In genomic region chr16:55894893-55895650, GRCm38 (mm10) we compare ENCODE assay signal across 8 mouse cellular contexts. TPM values are rescaled to one million over a fixed set of nuclear protein-coding genes. Genes with fewer than 3 reads are reported as not detected.
A peak's percentile ranks its signal among the peaks of the same experiment; 100 is the strongest.
DNase-seq lines count a peak whose midpoint lies in the region; ATAC-seq and TF ChIP-seq lines count a peak whose summit lies in the region.

TSS of gene Nxpe3 (minus strand) at chr16:55895285.

- ATAC-seq in embryonic facial prominence, embryonic 11.5 days (replicated peaks; ENCODE audit: insufficient number of reproducible peaks, low FRiP score, low TSS enrichment, low read depth) = peak; percentile 96
- peak; percentile 95 for ATAC-seq in limb, embryonic 12.5 days (ENCODE audit: insufficient number of reproducible peaks, insufficient read depth, low FRiP score, low TSS enrichment, low read depth)
- ATAC-seq in midbrain, embryonic 15.5 days (replicated peaks) = peak; percentile 98

- H3K27me3 ChIP-seq in embryonic facial prominence, embryonic 11.5 days (ENCODE audit: control insufficient read depth, insufficient read depth, low read length) = no peaks in the 10 kb centered on the region
- no peaks in the 10 kb centered on the region for H3K27me3 ChIP-seq in kidney, adult 2 months (replicated peaks; ENCODE audit: control insufficient read depth, insufficient read depth, low read length)
- no peaks in the 10 kb centered on the region for H3K27me3 ChIP-seq in limb, embryonic 12.5 days
- no peaks in the 10 kb centered on the region for H3K27me3 ChIP-seq in midbrain, embryonic 15.5 days (replicated peaks)
- H3K27me3 ChIP-seq in spleen, adult 2 months (ENCODE audit: control insufficient read depth, insufficient read depth, low read length) = no peaks in the 10 kb centered on the region

- no peaks in the 10 kb centered on the region for H3K9me3 ChIP-seq in embryonic facial prominence, embryonic 11.5 days (replicated peaks; ENCODE audit: control insufficient read depth, low read length)
- no peaks in the 10 kb centered on the region for H3K9me3 ChIP-seq in limb, embryonic 12.5 days
- H3K9me3 ChIP-seq in midbrain, embryonic 15.5 days = no peaks in the 10 kb centered on the region

- 0% methylated on average over 64 of the region's 74 CpGs for WGBS in embryonic facial prominence, embryonic 11.5 days
- WGBS in kidney, adult 2 months = under 1% methylated on average over 74 of the region's 74 CpGs
- WGBS in limb, embryonic 12.5 days = 1% methylated on average over 71 of the region's 74 CpGs
- under 1% methylated on average over 73 of the region's 74 CpGs for WGBS in midbrain, embryonic 15.5 days
- under 1% methylated on average over 74 of the region's 74 CpGs for WGBS in spleen, adult 2 months

- 0 out of 2 replicates have a peak within 1 kb of the TSS, but pooled peaks have one; percentile 28 for H3K27ac ChIP-seq in embryonic facial prominence, embryonic 11.5 days (replicated peaks; ENCODE audit: low read depth, low read length)
- H3K27ac ChIP-seq in kidney, adult 2 months (ENCODE audit: insufficient read depth, low read depth, low read length) = peak within 1 kb of the TSS; percentile 17
- peak within 1 kb of the TSS; percentile 80 for H3K27ac ChIP-seq in limb, embryonic 12.5 days
- H3K27ac ChIP-seq in midbrain, embryonic 15.5 days = peak within 1 kb of the TSS; percentile 90
- peak within 1 kb of the TSS; percentile 95 for H3K27ac ChIP-seq in spleen, adult 2 months (ENCODE audit: insufficient read depth, low read length)

- H3K4me3 ChIP-seq in embryonic facial prominence, embryonic 11.5 days (ENCODE audit: low read depth, low read length) = peak within 1 kb of the TSS; percentile 62
- peak within 1 kb of the TSS; percentile 59 for H3K4me3 ChIP-seq in kidney, adult 2 months (ENCODE audit: insufficient read depth, low read depth, low read length)
- peak within 1 kb of the TSS; percentile 73 for H3K4me3 ChIP-seq in limb, embryonic 12.5 days (replicated peaks)
- peak within 1 kb of the TSS; percentile 90 for H3K4me3 ChIP-seq in midbrain, embryonic 15.5 days
- H3K4me3 ChIP-seq in spleen, adult 2 months (ENCODE audit: extremely low read depth, insufficient read depth, insufficient read length) = peak within 1 kb of the TSS; percentile 86

- DNase-seq in urinary bladder, adult 18-20 months (ENCODE audit: low spot score in 2 of 2) = peak; percentile 75 to 87
- no peak for DNase-seq in urinary bladder, postnatal 10 days (ENCODE audit: low spot score)
- peak; percentile 89 for DNase-seq in embryonic facial prominence, embryonic 11.5 days (ENCODE audit: low spot score)
- peak; percentile 91 to 92 for DNase-seq in heart, adult 18-20 months
- DNase-seq in kidney, adult 2 months = peak; percentile 94
- DNase-seq in spleen, adult 2 months (ENCODE audit: low read depth in 1 of 2, low spot score in 2 of 2) = peak; percentile 60 to 85

- no peaks in the 10 kb centered on the region for H3K36me3 ChIP-seq in embryonic facial prominence, embryonic 11.5 days (replicated peaks; ENCODE audit: control insufficient read depth, insufficient read depth, low read depth, low read length)
- no peaks in the 10 kb centered on the region for H3K36me3 ChIP-seq in kidney, adult 2 months (ENCODE audit: control insufficient read depth, insufficient read depth, low read length)
- peaks cover 4% of the 10 kb centered on the region; the same call in 1 of the 2 replicates for H3K36me3 ChIP-seq in limb, embryonic 12.5 days
- H3K36me3 ChIP-seq in midbrain, embryonic 15.5 days (replicated peaks) = no peaks in the 10 kb centered on the region
- H3K36me3 ChIP-seq in spleen, adult 2 months (ENCODE audit: control insufficient read depth, insufficient read depth, low read length) = no peaks in the 10 kb centered on the region

- peak within 1 kb of the TSS; percentile 70 for H3K9ac ChIP-seq in embryonic facial prominence, embryonic 11.5 days (replicated peaks; ENCODE audit: low read length)
- H3K9ac ChIP-seq in limb, embryonic 12.5 days (replicated peaks) = peak within 1 kb of the TSS; percentile 74
- peak within 1 kb of the TSS; percentile 80 for H3K9ac ChIP-seq in midbrain, embryonic 15.5 days

- no peaks in the 10 kb centered on the region for H3K4me1 ChIP-seq in embryonic facial prominence, embryonic 11.5 days (ENCODE audit: control insufficient read depth, insufficient read depth, low read length)
- H3K4me1 ChIP-seq in kidney, adult 2 months (ENCODE audit: control insufficient read depth, insufficient read depth, low read length) = peaks cover 11% of the 10 kb centered on the region; the same call in 1 of the 2 replicates
- H3K4me1 ChIP-seq in limb, embryonic 12.5 days (replicated peaks) = peaks cover 13% of the 10 kb centered on the region
- peaks cover 15% of the 10 kb centered on the region for H3K4me1 ChIP-seq in midbrain, embryonic 15.5 days
- peaks cover 23% of the 10 kb centered on the region; the same call in 1 of the 2 replicates for H3K4me1 ChIP-seq in spleen, adult 2 months (ENCODE audit: control insufficient read depth, insufficient read depth, insufficient read length)

- H3K4me2 ChIP-seq in embryonic facial prominence, embryonic 11.5 days (ENCODE audit: low read depth, low read length) = peak within 1 kb of the TSS; percentile 86
- H3K4me2 ChIP-seq in limb, embryonic 12.5 days = peak within 1 kb of the TSS; percentile 88
- peak within 1 kb of the TSS; percentile 66 for H3K4me2 ChIP-seq in midbrain, embryonic 15.5 days

- TF ChIP-seq POLR2A in kidney, adult 2 months (IDR thresholded peaks at IDR 0.05; ENCODE audit: low read depth, low read length) = no peak
- peak; percentile 77 for TF ChIP-seq POLR2A in spleen, adult 2 months (IDR thresholded peaks at IDR 0.05; ENCODE audit: low read depth, low read length)

- TF ChIP-seq CTCF in kidney, adult 2 months (conservative IDR thresholded peaks at IDR 0.05; ENCODE audit: insufficient read depth, insufficient read length, low read depth, low read length) = no peak
- TF ChIP-seq CTCF in spleen, adult 2 months (IDR thresholded peaks at IDR 0.05; ENCODE audit: extremely low read depth, insufficient read depth, insufficient read length, insufficient replicate concordance) = no peak

RNA-seq across cellular contexts. Expression of gene Nxpe3, which starts in this region (rescaled TPM):
- 1.2 and 1.3 TPM in 2 replicates for polyA plus RNA-seq in embryonic facial prominence, embryonic 11.5 days (2014; fragmentation: Nextera tagmentation; extraction: Ambion mirVana)
- total RNA-seq in heart, adult 18-20 months (2021) = under 1 TPM; 0.40 to 0.93 TPM
- polyA plus RNA-seq in kidney, adult 2 months (2012; rRNA removed) = 4.6 and 4.9 TPM in 2 replicates
- 0.90 TPM in 2 replicates for polyA plus RNA-seq in limb, embryonic 12.5 days (2016; fragmentation: Nextera tagmentation; extraction: Ambion mirVana)
- 1.3 and 1.5 TPM in 2 replicates for polyA plus RNA-seq in midbrain, embryonic 15.5 days (2015; fragmentation: Nextera tagmentation; extraction: Ambion mirVana)
- 6.0 and 6.1 TPM in 2 replicates for polyA plus RNA-seq in spleen, adult 2 months (2012; rRNA removed)

Comparison
In these comparisons a context has a peak if more than half of its experiments do, and no peak if none do; other contexts are left out.
1. Peak in DNase-seq in heart, adult 18-20 months; RNA of the gene not detected or under 1 TPM.
2. Peak in ATAC-seq, H3K4me3 ChIP-seq, H3K27ac ChIP-seq, H3K9ac ChIP-seq and H3K4me2 ChIP-seq in limb, embryonic 12.5 days; RNA of the gene not detected or under 1 TPM.
3. H3K27ac ChIP-seq: peak in every context shown above with its lines; median percentile 95 in spleen, adult 2 months; 90 in midbrain, embryonic 15.5 days; 80 in limb, embryonic 12.5 days; 28 in embryonic facial prominence, embryonic 11.5 days; 17 in kidney, adult 2 months.